In the genomic region with DNA sequence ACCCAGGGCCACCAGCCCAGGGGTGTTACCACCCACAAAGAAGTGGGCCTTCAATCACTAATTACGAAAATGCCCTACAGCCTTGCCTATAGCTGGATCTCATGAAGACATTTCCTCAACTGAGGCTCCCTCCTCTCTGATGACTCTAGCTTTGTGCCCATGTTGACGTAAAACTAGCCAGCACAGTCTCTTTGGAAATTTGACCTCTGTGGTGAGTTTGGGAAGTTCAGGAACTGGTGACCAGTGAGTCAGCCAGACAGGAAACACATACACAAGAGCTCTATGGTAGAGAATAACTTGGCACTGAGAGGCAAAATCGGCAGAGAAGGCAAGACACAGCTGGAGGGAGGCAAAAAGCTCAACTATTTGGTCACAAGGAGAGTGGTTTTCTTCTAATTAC, we compare ENCODE assay signal across 10 mouse cellular contexts. TPM values are rescaled to one million over a fixed set of nuclear protein-coding genes. Genes with fewer than 3 reads are reported as not detected.
DNase-seq lines count a peak whose midpoint lies in the region; TF ChIP-seq lines count a peak whose summit lies in the region.
"Had no signal": no experiment of that assay in that cellular context is flagged by ENCODE, and none has a peak within 500 bp of the region (broad histone marks: within the 10 kb centered on the region; RNA-seq: fewer than 3 reads in every experiment).

No protein-coding gene starts in this region.

- peak overlapping the region; percentile 9 for H3K27ac ChIP-seq in kidney, adult 2 months (ENCODE audit: insufficient read depth, low read depth, low read length)
- H3K27ac ChIP-seq in bone marrow macrophage, adult 2 months (ENCODE audit: insufficient read depth, low read depth, low read length): peak overlapping the region; percentile 41
- peak overlapping the region; percentile 72 for H3K27ac ChIP-seq in macrophage
- no peak overlapping the region for H3K27ac ChIP-seq in limb, embryonic 10.5 days
- H3K27ac ChIP-seq: forebrain, embryonic 12.5 days; stomach, embryonic 15.5 days had no signal

- TF ChIP-seq POLR2A in kidney, adult 2 months (IDR thresholded peaks at IDR 0.05; ENCODE audit: low read depth, low read length): no peak
- no peak for TF ChIP-seq POLR2A in bone marrow macrophage, adult 2 months (IDR thresholded peaks at IDR 0.05; ENCODE audit: borderline replicate concordance, low read depth, low read length)

- DNase-seq in kidney, adult 2 months: peak; percentile 53
- DNase-seq in kidney, adult 18-20 months: no peak
- DNase-seq in limb, embryonic 10.5 days (ENCODE audit: low spot score): no peak
- no peak for DNase-seq in thymus, adult 18-20 months
- DNase-seq: gastrocnemius, postnatal 14 days had no signal

- TF ChIP-seq CTCF in kidney, adult 2 months (conservative IDR thresholded peaks at IDR 0.05; ENCODE audit: insufficient read depth, insufficient read length, low read depth, low read length): no peak
- no peak for TF ChIP-seq CTCF in C2C12 (IDR thresholded peaks at IDR 0.05; ENCODE audit: control insufficient read depth, insufficient read depth, insufficient read length)
- TF ChIP-seq CTCF in bone marrow macrophage, adult 2 months (IDR thresholded peaks at IDR 0.05; ENCODE audit: low read depth, low read length): no peak

- H3K4me1 ChIP-seq in kidney, adult 2 months (ENCODE audit: control insufficient read depth, insufficient read depth, low read length): peaks cover 18% of the 10 kb centered on the region
- H3K4me1 ChIP-seq in bone marrow macrophage, adult 2 months (ENCODE audit: control insufficient read depth, insufficient read depth, low read length): peaks cover 24% of the 10 kb centered on the region
- H3K4me1 ChIP-seq in limb, embryonic 10.5 days: 0 out of 2 replicates have a peak, but pooled peaks cover 4% of the 10 kb centered on the region

- H3K4me3 ChIP-seq in kidney, adult 2 months (ENCODE audit: insufficient read depth, low read depth, low read length): no peak overlapping the region
- no peak overlapping the region for H3K4me3 ChIP-seq in C2C12 (ENCODE audit: insufficient read depth, poor library complexity, severe bottlenecking)
- H3K4me3 ChIP-seq in bone marrow macrophage, adult 2 months (ENCODE audit: insufficient read depth, low read length): no peak overlapping the region
- no peak overlapping the region for H3K4me3 ChIP-seq in macrophage (ENCODE audit: inconsistent target)
- H3K4me3 ChIP-seq in limb, embryonic 10.5 days: no peak overlapping the region
- H3K4me3 ChIP-seq: forebrain, embryonic 12.5 days; stomach, embryonic 15.5 days had no signal

- H3K36me3 ChIP-seq in kidney, adult 2 months (ENCODE audit: control insufficient read depth, insufficient read depth, low read length): no peaks in the 10 kb centered on the region
- H3K36me3 ChIP-seq in C2C12 (ENCODE audit: control insufficient read depth, insufficient read depth) (peaks cover 21% of the 10 kb centered on the region), macrophage (ENCODE audit: inconsistent target) (no peaks in the 10 kb centered on the region)
- no peaks in the 10 kb centered on the region for H3K36me3 ChIP-seq in limb, embryonic 10.5 days
- H3K36me3 ChIP-seq: forebrain, embryonic 12.5 days; stomach, embryonic 15.5 days had no signal

- WGBS in kidney, adult 2 months: 66% methylated on average over 3 of the region's 3 CpGs
- 30% methylated on average over 3 of the region's 3 CpGs for WGBS in macrophage (ENCODE audit: missing documents)
- WGBS in limb, embryonic 10.5 days: 83% methylated on average over 3 of the region's 3 CpGs

- no peaks in the 10 kb centered on the region for H3K27me3 ChIP-seq in kidney, adult 2 months (replicated peaks; ENCODE audit: control insufficient read depth, insufficient read depth, low read length)
- no peaks in the 10 kb centered on the region for H3K27me3 ChIP-seq in C2C12 (ENCODE audit: control insufficient read depth, insufficient read depth, insufficient read length)
- no peaks in the 10 kb centered on the region for H3K27me3 ChIP-seq in limb, embryonic 10.5 days (ENCODE audit: low read depth, poor library complexity, severe bottlenecking)
- H3K27me3 ChIP-seq: forebrain, embryonic 12.5 days; stomach, embryonic 15.5 days had no signal

- H3K79me3 ChIP-seq in C2C12 (ENCODE audit: low read depth): peaks cover 76% of the 10 kb centered on the region

- no peak overlapping the region for H3ac ChIP-seq in C2C12 (ENCODE audit: control insufficient read depth, insufficient read length, low read depth)

- peaks cover 93% of the 10 kb centered on the region for H3K79me2 ChIP-seq in C2C12 (ENCODE audit: control insufficient read depth, insufficient read depth)
- no peaks in the 10 kb centered on the region; the same call in 1 of the 2 replicates for H3K79me2 ChIP-seq in macrophage (ENCODE audit: inconsistent target)

- H3K9me3 ChIP-seq in limb, embryonic 10.5 days (replicated peaks): no peaks in the 10 kb centered on the region
- H3K9me3 ChIP-seq: forebrain, embryonic 12.5 days; stomach, embryonic 15.5 days had no signal

TF ChIP-seq in C2C12, 6 proteins besides CTCF, POLR2A, EP300 and RAD21:
- TF ChIP-seq MYOD1 (IDR thresholded peaks at IDR 0.05; ENCODE audit: control insufficient read depth, insufficient read length, low read depth): no peak
- no peak for TF ChIP-seq MYOG (IDR thresholded peaks at IDR 0.05; ENCODE audit: control insufficient read depth, extremely low read depth, insufficient read length)
- TF ChIP-seq CEBPB (IDR thresholded peaks at IDR 0.05; ENCODE audit: low read depth): peak; percentile 9
- no peak for TF ChIP-seq MAX (IDR thresholded peaks at IDR 0.05)
- TF ChIP-seq FOSL1 (IDR thresholded peaks at IDR 0.05; ENCODE audit: insufficient read depth, low read length, poor library complexity, severe bottlenecking): peak; percentile 33
- no peak for TF ChIP-seq USF1 (IDR thresholded peaks at IDR 0.05; ENCODE audit: low read depth)

RNA-seq across cellular contexts. Expression of a gene that starts 15.1 kb away (rescaled TPM):
- polyA plus RNA-seq in kidney, adult 2 months (2012; rRNA removed): 2.0 and 2.5 TPM in 2 replicates
- polyA plus RNA-seq in C2C12 (2012; fragmentation: generic; extraction: Trizol) (23.6 TPM), macrophage (2018) (2.8 to 11.0 TPM (median 8.4 TPM) in 3 replicates)
- 6.7 and 8.1 TPM in 2 replicates for polyA plus RNA-seq in bone marrow macrophage, adult 2 months (2012; ENCODE audit: insufficient read depth, insufficient read length, missing spikeins)
- total RNA-seq in macrophage (2018; cell fraction: chromatin; rRNA removed): 100 to 1,000 TPM in 1 of 26 experiments, 10 to 100 TPM in 25; 22.6 to 101 (median 40.3) TPM
- 10 to 100 TPM in 5 of 26 experiments, 1 to 10 TPM in 21; 4.8 to 13.6 (median 7.5) TPM for total RNA-seq in macrophage (2018; cell fraction: cytosol; rRNA removed)
- 10 to 100 TPM; 11.9 to 33.0 (median 19.6) TPM for total RNA-seq in macrophage (2018; cell fraction: nucleus; rRNA removed)
- polyA plus RNA-seq in limb, embryonic 10.5 days (2016; fragmentation: Nextera tagmentation; extraction: Ambion mirVana): 1.4 and 2.1 TPM in 2 replicates
